Mouse (Mus musculus): ENCODE measurements at regions not wholly inside any gene's neighbourhood (a gene's known extent, or its start where the extent isn't known, plus 50 kb on each side); places are given as distances from the start of the nearest gene placed in this dataset.

DNA sequence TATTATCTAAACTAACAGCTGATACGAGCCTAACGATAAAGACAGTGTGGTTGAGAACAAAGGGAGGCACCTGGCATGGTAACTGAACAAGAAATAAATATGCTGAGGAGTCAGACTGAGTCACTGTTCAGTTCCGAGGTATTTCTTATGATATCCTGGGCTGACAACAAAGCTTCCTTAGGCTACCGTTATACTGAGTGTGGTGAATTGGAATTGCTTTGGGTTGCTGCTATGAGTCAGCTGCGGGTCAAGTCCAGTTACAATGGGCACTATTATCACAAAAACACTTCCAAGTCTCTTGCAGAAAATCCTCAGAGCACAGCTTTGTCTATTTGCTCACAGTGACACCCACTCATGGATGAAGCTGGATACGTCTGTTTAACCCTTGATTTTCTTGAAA, 199.5 kb upstream of the Tenm3 start:
- no peaks in the 10 kb centered on the region for H3K4me1 ChIP-seq
- no peak for ATAC-seq (ENCODE audit: low FRiP score, low read depth)
- no peaks in the 10 kb centered on the region for H3K27me3 ChIP-seq (replicated peaks)
- H3K9me3 ChIP-seq, result no peaks in the 10 kb centered on the region
- no peak overlapping the region for H3K27ac ChIP-seq
- no peak overlapping the region for H3K4me3 ChIP-seq
- no peak overlapping the region for H3K9ac ChIP-seq
- H3K4me2 ChIP-seq (replicated peaks), result no peak overlapping the region
- 67% methylated on average over 6 of the region's 6 CpGs for WGBS
- H3K36me3 ChIP-seq, result no peaks in the 10 kb centered on the region

DNA sequence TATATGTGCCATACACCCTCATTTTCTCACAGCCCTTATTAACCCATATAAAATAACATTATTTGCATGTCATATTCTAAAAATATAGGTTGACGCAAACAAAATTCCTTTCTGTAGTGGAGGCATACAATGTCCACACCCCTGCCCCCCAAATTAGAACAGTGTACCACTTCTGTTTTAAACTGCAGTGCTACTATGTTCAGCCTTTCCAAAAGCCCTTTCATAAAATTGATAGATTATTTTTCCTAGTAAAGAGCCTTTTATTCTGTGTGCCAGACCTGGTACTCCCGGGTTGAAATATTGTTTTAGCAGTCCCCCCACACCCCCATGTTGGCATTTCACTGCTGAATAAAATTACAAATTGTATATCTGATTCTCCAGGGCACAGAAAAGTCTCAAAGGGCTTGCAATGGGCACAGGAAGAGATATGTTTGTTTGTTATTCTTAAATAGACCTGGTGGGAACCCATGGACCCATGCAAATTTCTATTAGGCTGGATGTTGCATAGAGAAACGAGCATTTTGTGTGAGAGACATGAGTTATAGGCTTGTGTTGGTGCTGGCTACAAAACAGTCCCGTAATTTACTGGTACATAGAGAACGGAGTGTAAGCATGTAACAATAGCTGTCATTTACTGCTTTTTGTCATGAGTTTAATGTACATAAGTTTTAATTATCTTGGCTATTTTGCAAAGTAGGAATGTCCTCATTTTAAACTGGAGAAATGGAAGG, 192.4 kb upstream of the Tenm3 start:
- Histone ChIP-seq H3K9ac (no peak overlapping the region), H3K4me3 (no peak overlapping the region), H3K4me1 (no peaks in the 10 kb centered on the region), H3K36me3 (no peaks in the 10 kb centered on the region), H3K9me3 (no peaks in the 10 kb centered on the region), H3K4me2 (replicated peaks) (no peak overlapping the region), H3K27me3 (replicated peaks) (no peaks in the 10 kb centered on the region), H3K27ac (no peak overlapping the region)
- 31% methylated on average over 5 of the region's 5 CpGs for WGBS
- peak; percentile 72 for ATAC-seq (ENCODE audit: low FRiP score, low read depth)

DNA sequence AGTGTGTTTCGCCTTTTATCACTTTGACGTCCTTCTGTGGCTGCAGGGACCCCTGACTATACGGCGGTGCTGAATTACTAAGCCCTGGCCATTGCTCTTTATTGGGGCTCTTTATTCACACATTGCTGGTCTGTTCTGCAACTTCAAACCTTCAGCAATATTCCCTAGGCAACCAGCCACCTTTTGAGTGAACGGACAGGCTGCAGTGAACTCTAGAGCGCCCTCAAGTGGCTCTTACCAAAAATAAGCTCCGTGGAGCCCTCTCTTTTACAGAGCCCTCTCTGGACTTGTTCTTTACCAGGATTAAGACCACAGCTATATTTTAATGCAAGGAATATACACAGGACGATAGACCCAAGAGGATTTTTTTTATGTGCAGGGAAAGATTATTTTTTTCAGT, 191.8 kb upstream of the Tenm3 start:
- peak; percentile 73 for ATAC-seq (ENCODE audit: low FRiP score, low read depth)
- Histone ChIP-seq H3K27me3 (replicated peaks) (no peaks in the 10 kb centered on the region), H3K36me3 (no peaks in the 10 kb centered on the region), H3K4me3 (no peak overlapping the region), H3K27ac (no peak overlapping the region), H3K9ac (no peak overlapping the region), H3K9me3 (no peaks in the 10 kb centered on the region), H3K4me1 (no peaks in the 10 kb centered on the region), H3K4me2 (replicated peaks) (no peak overlapping the region)
- 19% methylated on average over 8 of the region's 8 CpGs for WGBS

DNA sequence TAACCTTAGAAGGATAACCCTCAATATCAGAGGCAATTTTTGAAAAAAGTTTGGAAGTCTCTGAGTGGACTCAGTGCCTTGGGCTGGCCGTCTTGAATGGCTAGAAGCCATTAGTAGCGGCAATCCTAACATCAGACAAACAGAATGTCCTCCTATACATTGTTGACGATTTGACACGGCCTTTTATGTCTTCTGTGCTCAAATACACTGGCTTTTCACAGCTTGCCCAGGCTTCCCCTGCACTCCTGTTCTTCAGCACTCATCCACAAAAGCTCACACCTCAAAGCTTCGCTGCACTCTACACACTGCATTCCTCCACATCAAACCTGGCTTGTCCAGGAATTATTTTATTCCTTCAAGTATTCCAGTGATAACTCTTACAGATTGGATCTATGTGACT, 186.5 kb upstream of the Tenm3 start:
- no peaks in the 10 kb centered on the region for H3K27me3 ChIP-seq (replicated peaks)
- H3K27ac ChIP-seq, result no peak overlapping the region
- 19% methylated on average over 5 of the region's 5 CpGs for WGBS
- no peak overlapping the region for H3K4me2 ChIP-seq (replicated peaks)
- no peaks in the 10 kb centered on the region for H3K36me3 ChIP-seq
- H3K4me3 ChIP-seq, result no peak overlapping the region
- H3K4me1 ChIP-seq, result no peaks in the 10 kb centered on the region
- ATAC-seq (ENCODE audit: low FRiP score, low read depth), result no peak
- no peaks in the 10 kb centered on the region for H3K9me3 ChIP-seq
- H3K9ac ChIP-seq, result no peak overlapping the region

DNA sequence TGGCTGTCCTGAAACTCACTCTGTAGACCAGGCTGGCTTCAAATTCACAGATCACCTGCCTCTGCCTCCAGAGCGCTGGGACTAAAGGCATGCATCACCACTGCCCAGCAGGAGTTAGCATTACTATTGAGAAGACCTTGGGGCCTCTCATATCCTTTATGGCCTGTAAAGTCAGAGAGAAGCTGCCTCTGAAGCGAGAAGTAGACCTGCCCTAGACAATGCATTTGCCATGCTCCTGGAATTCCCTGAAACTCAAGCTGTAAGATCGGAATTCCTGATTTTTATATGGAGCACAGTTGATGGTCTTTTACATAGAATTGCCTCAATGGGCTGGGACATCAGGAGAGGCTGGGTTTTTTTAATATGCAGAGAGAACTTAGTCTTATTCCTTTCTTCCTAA, 174.0 kb upstream of the Tenm3 start:
- Histone ChIP-seq H3K27me3 (replicated peaks) (no peaks in the 10 kb centered on the region), H3K27ac (no peak overlapping the region), H3K4me2 (replicated peaks) (no peak overlapping the region), H3K4me3 (no peak overlapping the region), H3K36me3 (no peaks in the 10 kb centered on the region), H3K4me1 (no peaks in the 10 kb centered on the region), H3K9me3 (no peaks in the 10 kb centered on the region), H3K9ac (no peak overlapping the region)
- WGBS, result 54% methylated on average over 3 of the region's 3 CpGs
- ATAC-seq (ENCODE audit: low FRiP score, low read depth), result no peak

DNA sequence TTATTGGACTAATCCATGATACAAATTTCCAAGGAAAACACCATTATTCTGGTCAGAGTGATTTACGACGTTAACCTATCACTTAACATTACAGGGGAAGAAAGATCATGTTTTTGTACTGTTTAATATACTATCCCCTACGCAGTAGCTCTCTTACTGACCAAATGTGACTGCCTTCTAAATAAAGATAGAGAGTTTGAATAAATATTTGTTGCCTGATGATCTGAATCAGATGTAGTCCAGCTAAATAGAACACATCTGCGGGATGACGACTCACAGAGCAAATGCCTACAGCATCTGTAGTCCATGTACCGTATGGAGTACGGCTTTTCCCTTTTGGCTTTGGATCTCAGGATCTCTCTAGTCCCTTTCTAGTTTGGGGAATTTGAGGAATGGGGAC, 171.9 kb upstream of the Tenm3 start:
- no peak overlapping the region for H3K27ac ChIP-seq
- H3K27me3 ChIP-seq (replicated peaks), result no peaks in the 10 kb centered on the region
- no peak overlapping the region for H3K4me3 ChIP-seq
- no peaks in the 10 kb centered on the region for H3K4me1 ChIP-seq
- no peaks in the 10 kb centered on the region for H3K36me3 ChIP-seq
- ATAC-seq (ENCODE audit: low FRiP score, low read depth), result no peak
- H3K9me3 ChIP-seq, result no peaks in the 10 kb centered on the region
- no peak overlapping the region for H3K4me2 ChIP-seq (replicated peaks)
- WGBS, result 88% methylated on average over 7 of the region's 7 CpGs
- H3K9ac ChIP-seq, result no peak overlapping the region

DNA sequence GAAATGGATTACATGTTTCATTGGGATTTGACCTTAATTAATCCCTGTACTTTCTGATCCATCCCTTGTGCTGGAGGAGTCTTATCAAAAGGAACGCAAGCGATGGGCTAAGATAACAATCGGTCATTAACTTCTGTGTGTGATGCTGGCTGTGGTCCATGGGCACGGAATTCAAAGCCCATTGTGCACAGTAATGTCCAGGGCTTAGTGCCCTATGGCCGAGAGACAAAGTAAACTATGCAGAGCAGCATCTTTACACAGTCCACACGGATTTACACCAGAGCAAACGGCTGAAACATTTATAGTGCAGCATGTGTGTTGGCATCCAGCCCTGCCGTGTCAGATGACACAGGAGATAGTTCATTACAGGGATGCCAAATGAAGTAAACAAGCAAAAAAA, 171.4 kb upstream of the Tenm3 start:
- H3K4me1 ChIP-seq, result no peaks in the 10 kb centered on the region
- no peak overlapping the region for H3K4me3 ChIP-seq
- no peaks in the 10 kb centered on the region for H3K9me3 ChIP-seq
- no peaks in the 10 kb centered on the region for H3K36me3 ChIP-seq
- H3K9ac ChIP-seq, result no peak overlapping the region
- WGBS, result 69% methylated on average over 8 of the region's 8 CpGs
- no peak for ATAC-seq (ENCODE audit: low FRiP score, low read depth)
- H3K4me2 ChIP-seq (replicated peaks), result no peak overlapping the region
- H3K27ac ChIP-seq, result no peak overlapping the region
- no peaks in the 10 kb centered on the region for H3K27me3 ChIP-seq (replicated peaks)

DNA sequence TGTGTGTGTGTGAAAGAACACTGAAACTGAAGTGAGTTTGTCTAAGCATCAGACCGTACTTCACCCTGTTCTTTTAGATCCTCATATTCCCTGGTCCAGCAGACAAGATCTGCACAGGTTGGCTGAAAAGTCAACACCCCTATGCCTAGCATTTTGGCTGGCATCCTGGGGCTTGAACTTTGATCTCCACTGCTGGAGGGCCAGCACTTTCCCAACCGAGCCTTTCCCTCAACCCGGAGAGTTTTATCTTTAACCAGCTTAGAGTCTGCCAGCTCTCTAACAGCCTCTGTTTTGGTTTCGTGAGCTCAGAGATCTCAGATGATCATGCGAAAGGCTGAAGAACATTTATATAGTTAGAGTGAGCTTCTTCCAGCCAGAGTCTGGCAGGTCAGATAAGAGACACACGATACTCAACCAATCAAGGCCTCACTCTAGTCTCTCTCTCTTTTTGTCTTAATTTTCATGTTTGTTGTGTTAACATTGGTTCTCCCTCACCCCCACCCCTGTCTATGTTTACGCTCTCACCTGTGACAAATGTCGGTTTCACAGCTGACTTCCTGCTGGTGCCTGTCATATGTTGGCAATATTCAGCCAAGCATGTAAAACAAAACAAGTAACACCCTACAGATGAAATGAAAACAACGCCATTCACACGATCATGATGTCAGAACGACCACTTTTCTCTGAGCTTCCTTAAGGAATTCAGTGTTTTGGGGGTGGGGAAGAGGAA, 162.7 kb upstream of the Tenm3 start:
- no peak overlapping the region for H3K4me3 ChIP-seq
- H3K9ac ChIP-seq, result no peak overlapping the region
- H3K9me3 ChIP-seq, result no peaks in the 10 kb centered on the region
- 75% methylated on average over 11 of the region's 11 CpGs for WGBS
- no peak for ATAC-seq (ENCODE audit: low FRiP score, low read depth)
- no peak overlapping the region for H3K4me2 ChIP-seq (replicated peaks)
- H3K27me3 ChIP-seq (replicated peaks), result no peaks in the 10 kb centered on the region
- no peaks in the 10 kb centered on the region for H3K4me1 ChIP-seq
- H3K36me3 ChIP-seq, result no peaks in the 10 kb centered on the region
- no peak overlapping the region for H3K27ac ChIP-seq

DNA sequence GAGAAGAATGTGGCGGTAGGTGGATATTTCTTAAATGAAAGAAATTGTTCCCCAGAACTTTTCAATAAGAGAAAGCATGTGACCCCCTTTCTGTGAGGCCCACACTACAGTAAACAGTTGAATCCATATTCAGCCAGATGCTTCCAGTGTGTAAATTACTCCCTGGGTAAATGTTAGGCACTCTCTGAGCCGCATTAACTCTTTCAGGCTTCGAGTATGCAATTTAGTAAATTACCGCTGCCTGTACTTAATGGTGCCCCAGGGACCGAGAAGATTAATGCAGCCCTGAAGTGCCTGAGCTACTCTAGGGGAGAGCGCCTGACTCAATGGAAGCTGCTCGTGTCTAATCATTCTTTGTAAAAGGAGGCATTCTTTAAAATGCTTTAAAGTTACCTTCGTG, 137.9 kb upstream of the Tenm3 start:
- H3K9ac ChIP-seq, result no peak overlapping the region
- ATAC-seq (ENCODE audit: low FRiP score, low read depth), result peak; percentile 89
- H3K27ac ChIP-seq, result no peak overlapping the region
- 26% methylated on average over 8 of the region's 8 CpGs for WGBS
- no peak overlapping the region for H3K4me2 ChIP-seq (replicated peaks)
- H3K9me3 ChIP-seq, result no peaks in the 10 kb centered on the region
- H3K36me3 ChIP-seq, result no peaks in the 10 kb centered on the region
- H3K4me3 ChIP-seq, result no peak overlapping the region
- no peaks in the 10 kb centered on the region for H3K27me3 ChIP-seq (replicated peaks)
- H3K4me1 ChIP-seq, result peaks cover 8% of the 10 kb centered on the region; the same call in 1 of the 2 replicates

DNA sequence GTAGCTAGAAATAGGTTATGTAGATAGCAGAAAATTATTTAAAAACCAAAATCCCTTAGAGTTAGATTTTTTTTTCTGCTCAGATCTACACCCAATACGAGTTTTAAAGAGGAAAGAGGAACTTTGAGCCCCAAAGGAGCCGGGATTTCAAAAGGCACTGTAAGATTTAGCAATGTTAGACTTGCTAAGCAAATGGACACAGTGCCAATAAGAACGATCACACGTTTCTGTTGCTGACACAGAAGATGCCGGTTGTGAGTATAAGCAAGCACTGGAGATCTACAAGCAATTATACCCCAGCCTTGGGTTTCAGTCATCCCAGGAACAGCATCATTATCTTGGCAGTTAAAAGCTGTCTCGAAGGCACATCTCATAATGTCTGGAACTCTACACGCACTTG, 137.0 kb upstream of the Tenm3 start:
- Histone ChIP-seq H3K4me1 (peaks cover 8% of the 10 kb centered on the region; the same call in 1 of the 2 replicates), H3K27me3 (replicated peaks) (no peaks in the 10 kb centered on the region), H3K4me2 (replicated peaks) (no peak overlapping the region), H3K9me3 (no peaks in the 10 kb centered on the region), H3K9ac (no peak overlapping the region), H3K36me3 (no peaks in the 10 kb centered on the region), H3K27ac (no peak overlapping the region), H3K4me3 (no peak overlapping the region)
- ATAC-seq (ENCODE audit: low FRiP score, low read depth), result peak; percentile 13; the same call in 1 of the 2 replicates
- 78% methylated on average over 7 of the region's 7 CpGs for WGBS

DNA sequence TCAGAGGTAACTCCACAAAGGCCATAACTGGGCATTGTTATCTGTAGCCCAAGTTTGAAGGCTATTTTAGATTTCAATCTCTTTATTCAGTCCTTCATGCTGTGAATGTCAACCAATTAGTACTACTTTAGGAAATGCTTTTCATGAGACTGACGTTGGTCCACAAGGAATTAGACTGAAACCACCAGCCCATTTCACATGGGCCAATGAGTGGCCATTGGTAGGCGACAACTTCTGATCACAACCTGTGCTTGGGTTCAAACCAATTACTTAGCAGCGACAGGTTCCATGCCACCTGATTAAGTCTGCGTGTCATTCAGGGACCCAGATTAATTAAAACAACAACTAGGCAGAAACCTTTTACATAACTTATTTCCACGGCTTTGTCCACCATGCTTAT, 126.9 kb upstream of the Tenm3 start:
- Histone ChIP-seq H3K9ac (no peak overlapping the region), H3K9me3 (no peaks in the 10 kb centered on the region), H3K36me3 (no peaks in the 10 kb centered on the region), H3K27ac (no peak overlapping the region), H3K4me2 (replicated peaks) (no peak overlapping the region), H3K27me3 (replicated peaks) (no peaks in the 10 kb centered on the region), H3K4me1 (no peaks in the 10 kb centered on the region), H3K4me3 (no peak overlapping the region)
- 86% methylated on average over 5 of the region's 5 CpGs for WGBS
- no peak for ATAC-seq (ENCODE audit: low FRiP score, low read depth)

DNA sequence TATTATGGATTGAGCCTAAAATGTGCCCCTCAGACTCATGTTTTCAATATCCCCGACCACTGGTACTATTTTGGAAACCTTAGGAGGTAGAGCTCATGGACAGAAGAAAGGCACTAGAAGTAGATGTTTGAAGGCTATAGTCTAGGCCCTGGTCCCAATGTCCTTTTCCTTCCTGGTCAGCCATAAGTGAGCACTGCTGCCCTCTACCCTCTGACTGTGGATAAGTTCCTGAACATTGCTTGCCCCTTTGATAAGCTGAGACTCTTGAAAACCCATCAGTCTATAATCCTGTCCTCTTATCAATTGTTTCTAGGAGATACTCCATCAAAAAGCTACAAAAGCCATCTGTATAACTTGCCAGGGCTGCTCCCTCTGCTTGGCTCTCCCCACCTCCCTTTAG, 121.2 kb upstream of the Tenm3 start:
- Histone ChIP-seq H3K9me3 (no peaks in the 10 kb centered on the region), H3K9ac (no peak overlapping the region), H3K36me3 (no peaks in the 10 kb centered on the region), H3K27me3 (replicated peaks) (no peaks in the 10 kb centered on the region), H3K4me2 (replicated peaks) (no peak overlapping the region), H3K4me3 (no peak overlapping the region), H3K4me1 (no peaks in the 10 kb centered on the region), H3K27ac (no peak overlapping the region)
- 89% methylated on average over 1 of the region's 1 CpGs for WGBS
- ATAC-seq (ENCODE audit: low FRiP score, low read depth), result no peak

DNA sequence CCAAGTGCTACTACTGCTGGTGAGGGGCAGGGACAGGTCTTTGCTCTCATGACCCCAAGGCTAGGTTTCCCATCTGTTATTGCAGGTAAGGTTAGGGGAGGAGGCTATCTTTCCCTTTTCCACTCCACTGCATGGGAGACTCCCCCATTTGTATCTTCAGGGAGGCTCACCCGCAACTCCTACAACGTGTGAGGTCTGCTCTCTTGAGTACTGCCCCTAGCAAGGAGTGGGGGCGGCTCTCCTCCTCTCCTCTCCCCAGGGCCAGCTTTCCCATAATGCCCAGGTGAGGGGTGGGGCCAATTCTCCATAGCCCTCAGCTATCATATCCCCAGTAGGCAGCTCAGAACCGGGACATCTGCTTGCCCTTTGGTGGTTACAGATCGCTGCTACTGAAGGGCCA, 113.9 kb upstream of the Tenm3 start:
- Histone ChIP-seq H3K9me3 (no peaks in the 10 kb centered on the region), H3K27ac (no peak overlapping the region), H3K4me2 (replicated peaks) (no peak overlapping the region), H3K27me3 (replicated peaks) (no peaks in the 10 kb centered on the region), H3K36me3 (no peaks in the 10 kb centered on the region), H3K9ac (no peak overlapping the region), H3K4me1 (no peaks in the 10 kb centered on the region), H3K4me3 (no peak overlapping the region)
- WGBS, result 83% methylated on average over 5 of the region's 5 CpGs
- ATAC-seq (ENCODE audit: low FRiP score, low read depth), result no peak

Data from neural tube, embryonic 12.5 days (tissue).